Mouse (Mus musculus) frontal cortex, adult 2 months (tissue): ENCODE data around the gene Cachd1. TPM values are rescaled to one million over a fixed set of nuclear protein-coding genes. Genes with fewer than 3 reads are reported as not detected.

Experiments used
- DNase-seq, 2 experiments: peaks; one replicate each; pipeline ENCODE4 v3.0.0; 2022; ENCODE audit warnings: low spot score in 1 of 2; ENCODE audit errors: extremely low spot score in 1 of 2
- polyA plus RNA-seq: library from polyadenylated mRNA; depleted of rRNA; stranded (reverse); fragments of >200 nt; gene quantifications from 2 replicates; pipeline ENCODE4 v1.2.3, GENCODE M21; 2012

Gene Cachd1
- polyA plus RNA-seq, 1 experiment: 18.1 TPM

- DNase-seq: no peak
Measured at GRCm38 (mm10) chr4:100915093-100915492, 138.6 kb downstream of the Cachd1 start.

- no peak for DNase-seq
Measured at GRCm38 (mm10) chr4:100917511-100917910, 141.0 kb downstream of the Cachd1 start.

GRCm38 (mm10) chr4:100920413-100920812 lies 143.9 kb downstream of the Cachd1 start:
- DNase-seq: no peak

GRCm38 (mm10) chr4:100922816-100923554 lies 146.5 kb downstream of the Cachd1 start:
- DNase-seq: no peak

- no peak for DNase-seq
Measured at GRCm38 (mm10) chr4:100923598-100923997, 147.1 kb downstream of the Cachd1 start.

GRCm38 (mm10) chr4:100924276-100924675 lies 147.8 kb downstream of the Cachd1 start:
- DNase-seq: no peak

GRCm38 (mm10) chr4:100925153-100925552 lies 148.7 kb downstream of the Cachd1 start:
- DNase-seq: no peak

- DNase-seq: no peak
Measured at GRCm38 (mm10) chr4:100926608-100927007, 150.1 kb downstream of the Cachd1 start.

- no peak for DNase-seq
Measured at GRCm38 (mm10) chr4:100927059-100927458, 150.6 kb downstream of the Cachd1 start.

GRCm38 (mm10) chr4:100943689-100944088 lies 167.2 kb downstream of the Cachd1 start:
- DNase-seq: no peak

GRCm38 (mm10) chr4:100944276-100944675 lies 167.8 kb downstream of the Cachd1 start:
- DNase-seq: no peak

GRCm38 (mm10) chr4:100945171-100945899 lies 168.9 kb downstream of the Cachd1 start:
- peak; percentile 4 to 5 for DNase-seq

GRCm38 (mm10) chr4:100948494-100949425 lies 172.3 kb downstream of the Cachd1 start:
- no peak for DNase-seq

- DNase-seq: no peak
Measured at GRCm38 (mm10) chr4:100950316-100950715, 173.8 kb downstream of the Cachd1 start.

GRCm38 (mm10) chr4:100951876-100952275 lies 175.4 kb downstream of the Cachd1 start:
- no peak for DNase-seq

- no peak for DNase-seq
Measured at GRCm38 (mm10) chr4:100963341-100963740, 186.9 kb downstream of the Cachd1 start.

GRCm38 (mm10) chr4:100963796-100964195 lies 187.3 kb downstream of the Cachd1 start:
- DNase-seq: no peak

GRCm38 (mm10) chr4:100967703-100968392 lies 191.4 kb downstream of the Cachd1 start:
- DNase-seq: no peak

- no peak for DNase-seq
Measured at GRCm38 (mm10) chr4:100973641-100974454, 197.4 kb downstream of the Cachd1 start.
